Mouse (Mus musculus) forebrain, embryonic 10.5 days (tissue): Measurements from ENCODE around the gene Syngap1. TPM values are rescaled to one million over a fixed set of nuclear protein-coding genes. Genes with fewer than 3 reads are reported as not detected.

Source experiments
- DNase-seq: peaks from one replicate; pipeline ENCODE4 v3.0.0-alpha.2; 2017; ENCODE audit warnings: low spot score; ENCODE audit errors: extremely low spot score
- H3K27ac ChIP-seq: fragments of 300-500 bp; sonication (generic); 2 replicates; pipeline ENCODE4 v1.5.1; 2016; ENCODE audit warnings: mild to moderate bottlenecking
- H3K27me3 ChIP-seq: fragments of 300-500 bp; sonication (generic); 2 replicates; pipeline ENCODE4 v1.6.1; 2016; ENCODE audit warnings: mild to moderate bottlenecking; ENCODE audit not compliant: poor library complexity, severe bottlenecking
- H3K36me3 ChIP-seq: fragments of 300-500 bp; sonication (generic); replicated peaks from 2 replicates; pipeline ENCODE4 v1.6.1; 2016; ENCODE audit warnings: mild to moderate bottlenecking, moderate library complexity
- H3K4me1 ChIP-seq: fragments of 300-500 bp; sonication (generic); 2 replicates; pipeline ENCODE4 v1.6.1; 2016
- H3K4me3 ChIP-seq: fragments of 300-500 bp; sonication (generic); 2 replicates; pipeline ENCODE4 v1.5.1; 2016; ENCODE audit warnings: mild to moderate bottlenecking, moderate library complexity
- H3K9me3 ChIP-seq: fragments of 300-500 bp; sonication (generic); 2 replicates; pipeline ENCODE4 v1.6.1; 2016; ENCODE audit warnings: mild to moderate bottlenecking, moderate library complexity
- WGBS: fragments of 180-500 bp; shearing (Covaris S2); methylation state at CpG from one replicate; pipeline ENCODE4 v1.1.7; 2016; 5-methylcytosine and 5-hydroxymethylcytosine counted together
- polyA plus RNA-seq: library from polyadenylated mRNA; unstranded; fragments of >200 nt; fragmentation: Nextera tagmentation; extraction: Ambion mirVana; gene quantifications from 2 replicates; pipeline ENCODE4 v1.2.1, GENCODE M21; 2016

Syngap1 gene
- polyA plus RNA-seq, 1 experiment from 2014 or later = 1.5 TPM

GRCm38 (mm10) chr17:26951406-26951805 is 10.4 kb downstream of the Syngap1 start:
- no peaks in the 10 kb centered on the region for H3K9me3 ChIP-seq
- H3K27me3 ChIP-seq = peaks cover 17% of the 10 kb centered on the region
- H3K4me3 ChIP-seq = peak overlapping the region; percentile 79
- peak overlapping the region; percentile 88 for H3K27ac ChIP-seq
- peaks cover 82% of the 10 kb centered on the region for H3K4me1 ChIP-seq
- peaks cover 30% of the 10 kb centered on the region for H3K36me3 ChIP-seq
- peak; percentile 88 for DNase-seq
- WGBS = under 1% methylated on average over 11 of the region's 11 CpGs

DNA sequence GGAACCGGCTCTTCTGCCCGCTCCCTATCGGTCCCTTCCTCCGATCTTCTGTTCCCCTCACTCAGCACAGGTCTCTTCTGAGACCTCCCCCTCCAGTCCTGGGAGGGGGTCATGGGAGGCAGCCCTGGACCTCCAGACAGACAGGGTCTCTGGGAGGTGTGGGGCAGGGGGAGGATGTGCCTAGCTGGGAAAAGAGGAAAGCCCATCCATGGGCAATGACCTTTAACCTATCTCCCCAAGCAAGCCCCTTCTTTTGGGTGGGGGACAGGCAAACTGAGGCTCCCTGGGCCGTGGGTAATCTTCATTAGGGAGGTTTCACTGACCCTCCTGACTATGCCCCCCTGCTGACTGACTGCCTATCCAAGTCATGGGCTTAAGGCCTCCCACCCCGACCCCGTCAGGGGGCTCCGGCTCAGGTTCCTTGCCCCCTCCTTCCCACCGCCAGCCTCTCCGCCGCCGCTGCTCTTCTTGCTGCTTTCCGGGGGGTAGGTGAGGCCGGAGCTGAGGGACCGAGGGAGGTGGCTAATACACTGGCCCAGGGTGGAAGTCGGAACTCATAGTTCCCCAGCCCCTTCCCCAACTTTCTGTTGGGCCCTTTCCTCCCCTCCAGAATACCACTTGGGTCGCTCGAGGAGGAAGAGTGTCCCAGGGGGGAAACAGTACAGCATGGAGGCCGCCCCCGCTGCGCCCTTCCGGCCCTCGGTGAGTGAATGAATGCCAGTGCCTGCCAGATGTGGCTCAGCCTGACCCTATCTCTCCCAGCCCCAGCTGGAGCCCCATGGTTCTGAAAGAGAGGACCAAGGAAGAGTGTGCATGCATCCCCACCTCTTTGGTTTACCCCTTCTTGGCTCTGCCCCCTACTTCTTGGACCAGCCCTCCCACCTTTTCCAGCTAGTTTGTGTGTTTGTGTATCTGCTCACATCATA is 11.2 kb downstream of the Syngap1 start:
- Histone ChIP-seq H3K4me3 (peak overlapping the region; percentile 79), H3K27me3 (peaks cover 17% of the 10 kb centered on the region), H3K36me3 (peaks cover 38% of the 10 kb centered on the region), H3K9me3 (no peaks in the 10 kb centered on the region), H3K27ac (peak overlapping the region; percentile 88), H3K4me1 (peaks cover 74% of the 10 kb centered on the region)
- DNase-seq = no peak
- 2% methylated on average over 23 of the region's 23 CpGs for WGBS

GRCm38 (mm10) chr17:26953201-26953600 is 12.1 kb downstream of the Syngap1 start:
- Histone ChIP-seq H3K4me1 (peaks cover 66% of the 10 kb centered on the region), H3K27me3 (peaks cover 17% of the 10 kb centered on the region), H3K36me3 (peaks cover 48% of the 10 kb centered on the region), H3K4me3 (peak overlapping the region; percentile 79), H3K9me3 (no peaks in the 10 kb centered on the region), H3K27ac (peak overlapping the region; percentile 88)
- 21% methylated on average over 6 of the region's 6 CpGs for WGBS
- DNase-seq = no peak

DNA sequence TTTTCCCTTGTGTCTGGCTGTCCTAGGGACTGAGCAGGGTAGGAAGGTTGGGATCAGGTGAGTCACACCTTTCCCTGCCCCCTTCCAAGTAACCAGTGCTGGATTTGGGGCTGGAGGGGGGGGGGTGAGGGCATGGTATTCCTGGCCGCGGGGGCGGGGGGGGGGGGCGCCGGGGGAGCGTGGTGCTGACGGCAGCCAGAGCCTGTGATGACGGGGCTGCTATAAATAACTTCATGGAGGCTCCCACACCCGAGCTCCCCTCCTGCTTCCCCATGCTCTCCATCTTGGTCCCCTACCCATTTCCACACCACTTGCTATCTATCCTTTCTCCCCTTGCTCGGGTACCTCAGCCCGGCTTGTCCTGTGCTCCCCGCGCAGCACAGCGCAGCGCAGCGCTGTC is 12.7 kb downstream of the Syngap1 start:
- peak overlapping the region; percentile 79 for H3K4me3 ChIP-seq
- H3K36me3 ChIP-seq = peaks cover 53% of the 10 kb centered on the region
- H3K27ac ChIP-seq = peak overlapping the region; percentile 88
- peaks cover 17% of the 10 kb centered on the region for H3K27me3 ChIP-seq
- DNase-seq = no peak
- no peaks in the 10 kb centered on the region for H3K9me3 ChIP-seq
- 20% methylated on average over 13 of the region's 16 CpGs for WGBS
- peaks cover 60% of the 10 kb centered on the region for H3K4me1 ChIP-seq

DNA sequence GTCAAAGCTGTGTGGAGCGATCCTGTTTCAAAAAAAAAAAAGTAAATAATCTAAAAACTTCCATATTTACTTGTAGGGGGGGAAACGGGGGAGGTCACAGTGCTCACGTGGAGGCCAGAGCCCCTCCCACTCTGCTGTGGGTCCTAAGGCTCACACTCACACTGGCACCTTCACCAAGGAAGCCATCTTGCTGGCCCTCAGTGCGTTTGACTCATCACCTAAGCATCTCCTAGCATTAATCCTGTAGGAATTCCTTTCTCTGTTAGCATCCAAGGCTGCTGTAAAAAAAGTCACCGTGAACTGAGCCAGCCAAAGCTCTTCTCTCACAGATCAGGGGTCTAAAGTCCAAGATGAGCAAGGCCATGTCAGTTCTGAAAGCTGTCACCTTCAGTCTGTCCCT is 15.3 kb downstream of the Syngap1 start:
- Histone ChIP-seq H3K9me3 (no peaks in the 10 kb centered on the region), H3K4me3 (no peak overlapping the region), H3K36me3 (peaks cover 79% of the 10 kb centered on the region), H3K27me3 (peaks cover 17% of the 10 kb centered on the region), H3K4me1 (peaks cover 35% of the 10 kb centered on the region), H3K27ac (no peak overlapping the region)
- no peak for DNase-seq
- WGBS = 90% methylated on average over 5 of the region's 5 CpGs

DNA sequence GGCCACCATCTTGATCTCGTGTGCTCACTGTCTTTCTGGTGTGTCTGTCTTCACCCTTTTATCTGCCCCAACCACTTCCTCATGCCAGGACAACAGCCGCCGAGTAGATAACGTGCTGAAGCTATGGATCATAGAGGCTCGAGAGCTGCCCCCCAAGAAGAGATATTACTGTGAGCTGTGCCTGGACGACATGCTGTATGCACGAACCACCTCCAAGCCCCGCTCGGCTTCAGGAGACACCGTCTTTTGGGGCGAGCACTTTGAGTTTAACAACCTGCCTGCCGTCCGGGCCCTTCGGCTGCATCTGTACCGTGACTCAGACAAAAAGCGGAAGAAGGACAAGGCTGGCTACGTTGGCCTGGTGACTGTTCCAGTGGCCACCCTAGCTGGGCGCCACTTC is 15.8 kb downstream of the Syngap1 start:
- Histone ChIP-seq H3K27me3 (peaks cover 17% of the 10 kb centered on the region), H3K4me3 (no peak overlapping the region), H3K9me3 (no peaks in the 10 kb centered on the region), H3K36me3 (peaks cover 85% of the 10 kb centered on the region), H3K27ac (no peak overlapping the region), H3K4me1 (peaks cover 29% of the 10 kb centered on the region)
- DNase-seq = no peak
- 90% methylated on average over 18 of the region's 18 CpGs for WGBS

GRCm38 (mm10) chr17:26957872-26958271 is 16.8 kb downstream of the Syngap1 start:
- DNase-seq = no peak
- Histone ChIP-seq H3K4me3 (no peak overlapping the region), H3K27me3 (peaks cover 9% of the 10 kb centered on the region), H3K9me3 (no peaks in the 10 kb centered on the region), H3K36me3 (peaks cover 90% of the 10 kb centered on the region), H3K27ac (no peak overlapping the region), H3K4me1 (peaks cover 19% of the 10 kb centered on the region)
- 92% methylated on average over 5 of the region's 5 CpGs for WGBS

DNA sequence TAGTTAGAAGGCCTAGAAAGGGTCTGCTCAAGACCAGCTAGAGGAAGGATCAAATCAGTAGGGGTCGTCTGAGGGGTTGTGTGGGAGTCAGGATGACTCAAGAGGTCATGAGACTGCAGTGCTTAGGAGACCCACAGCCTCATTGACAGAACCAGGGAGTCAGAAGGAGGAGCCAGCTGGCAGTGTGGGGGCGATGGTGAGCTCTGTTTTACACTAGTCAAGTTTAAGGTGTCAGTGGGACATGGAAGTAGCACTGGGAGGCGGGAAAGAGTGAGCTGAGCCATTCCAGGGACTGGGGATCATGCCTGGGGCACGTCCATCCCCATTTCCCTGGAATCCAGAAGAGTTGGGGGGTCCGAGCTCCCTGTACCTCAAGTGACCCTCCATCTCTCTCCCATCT is 17.8 kb downstream of the Syngap1 start:
- no peak overlapping the region for H3K27ac ChIP-seq
- no peaks in the 10 kb centered on the region for H3K9me3 ChIP-seq
- no peak overlapping the region for H3K4me3 ChIP-seq
- whole genome bisulfite sequencing = 74% methylated on average over 5 of the region's 5 CpGs
- peaks cover 9% of the 10 kb centered on the region for H3K4me1 ChIP-seq
- peaks cover 94% of the 10 kb centered on the region for H3K36me3 ChIP-seq
- no peak for DNase-seq
- H3K27me3 ChIP-seq = no peaks in the 10 kb centered on the region

GRCm38 (mm10) chr17:26959815-26960214 is 18.8 kb downstream of the Syngap1 start:
- Histone ChIP-seq H3K9me3 (no peaks in the 10 kb centered on the region), H3K36me3 (peaks cover 99% of the 10 kb centered on the region), H3K27ac (no peak overlapping the region), H3K4me1 (peaks cover 1% of the 10 kb centered on the region; the same call in 1 of the 2 replicates), H3K4me3 (no peak overlapping the region), H3K27me3 (no peaks in the 10 kb centered on the region)
- 95% methylated on average over 4 of the region's 4 CpGs for WGBS
- DNase-seq = no peak

DNA sequence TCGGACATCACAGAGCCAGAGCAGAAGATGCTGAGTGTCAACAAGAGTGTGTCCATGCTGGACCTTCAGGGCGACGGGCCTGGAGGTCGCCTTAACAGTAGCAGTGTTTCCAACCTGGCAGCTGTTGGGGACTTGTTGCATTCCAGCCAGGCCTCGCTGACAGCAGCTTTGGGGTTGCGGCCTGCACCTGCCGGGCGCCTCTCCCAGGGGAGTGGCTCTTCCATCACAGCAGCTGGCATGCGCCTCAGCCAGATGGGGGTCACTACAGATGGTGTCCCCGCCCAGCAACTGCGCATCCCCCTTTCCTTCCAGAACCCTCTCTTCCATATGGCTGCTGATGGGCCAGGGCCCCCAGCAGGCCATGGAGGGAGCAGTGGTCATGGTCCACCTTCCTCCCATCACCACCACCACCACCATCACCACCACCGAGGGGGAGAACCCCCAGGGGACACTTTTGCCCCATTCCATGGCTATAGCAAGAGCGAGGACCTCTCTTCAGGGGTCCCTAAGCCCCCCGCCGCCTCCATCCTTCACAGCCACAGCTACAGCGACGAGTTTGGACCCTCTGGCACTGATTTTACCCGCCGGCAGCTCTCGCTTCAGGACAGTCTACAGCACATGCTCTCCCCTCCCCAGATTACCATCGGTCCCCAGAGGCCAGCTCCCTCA is 20.7 kb downstream of the Syngap1 start:
- peaks cover 99% of the 10 kb centered on the region for H3K36me3 ChIP-seq
- H3K9me3 ChIP-seq = no peaks in the 10 kb centered on the region
- DNase-seq = no peak
- no peaks in the 10 kb centered on the region for H3K27me3 ChIP-seq
- no peaks in the 10 kb centered on the region for H3K4me1 ChIP-seq
- H3K4me3 ChIP-seq = 0 out of 2 replicates have a peak overlapping the region, but pooled peaks have one; percentile 1
- WGBS = 92% methylated on average over 21 of the region's 21 CpGs
- H3K27ac ChIP-seq = no peak overlapping the region

DNA sequence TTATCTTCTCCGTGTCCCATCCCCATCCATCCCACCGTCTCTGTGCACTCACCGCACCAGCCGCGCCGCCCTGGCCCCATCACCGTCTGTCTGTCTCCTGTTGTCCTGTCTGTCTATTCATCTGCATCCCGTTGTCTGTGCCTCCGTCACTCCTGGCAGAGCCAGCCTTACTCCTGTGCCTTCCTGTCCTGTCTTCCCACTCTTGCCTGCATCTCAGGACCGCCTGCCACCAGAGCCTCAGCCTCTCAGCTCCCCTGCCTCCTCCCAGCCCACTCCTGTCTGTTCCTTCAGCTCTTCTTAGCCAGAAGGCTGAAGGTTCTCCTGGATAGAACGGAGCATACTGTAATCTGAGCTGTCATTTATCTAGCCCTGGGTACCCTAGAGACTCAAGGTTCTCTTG is 25.9 kb downstream of the Syngap1 start:
- peaks cover 91% of the 10 kb centered on the region for H3K36me3 ChIP-seq

GRCm38 (mm10) chr17:26967477-26967876 is 26.4 kb downstream of the Syngap1 start:
- Histone ChIP-seq H3K36me3 (peaks cover 86% of the 10 kb centered on the region), H3K27me3 (no peaks in the 10 kb centered on the region), H3K4me1 (peaks cover 22% of the 10 kb centered on the region), H3K4me3 (no peak overlapping the region), H3K9me3 (no peaks in the 10 kb centered on the region), H3K27ac (no peak overlapping the region)
- 91% methylated on average over 6 of the region's 6 CpGs for WGBS
- DNase-seq = no peak

More for the DNA sequence above, 25.9 kb downstream of the Syngap1 start:
- Histone ChIP-seq H3K4me1 (peaks cover 18% of the 10 kb centered on the region), H3K27ac (no peak overlapping the region), H3K27me3 (no peaks in the 10 kb centered on the region), H3K9me3 (no peaks in the 10 kb centered on the region), H3K4me3 (no peak overlapping the region)
- WGBS = 90% methylated on average over 11 of the region's 11 CpGs
- DNase-seq = no peak

DNA sequence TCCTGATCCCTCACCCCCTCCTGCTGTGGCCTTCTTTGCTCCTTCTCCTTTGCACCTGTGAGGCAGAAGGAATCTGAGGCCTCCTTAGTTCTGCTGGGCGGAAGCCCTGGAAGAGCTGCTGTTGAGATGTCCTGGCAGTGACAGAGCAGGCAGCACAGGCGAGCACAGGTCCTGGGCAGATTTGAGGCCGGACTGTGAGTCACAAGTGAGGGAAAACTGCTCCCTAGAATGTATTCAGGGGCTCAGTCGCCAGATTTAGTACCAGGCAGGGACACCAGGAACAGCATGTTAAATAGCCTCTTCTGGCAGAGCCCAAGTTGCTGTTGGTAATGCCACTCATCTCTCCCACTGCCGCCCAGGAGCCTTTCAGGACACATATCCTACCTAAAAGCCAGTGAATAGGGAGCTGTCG is 27.2 kb downstream of the Syngap1 start:
- 87% methylated on average over 6 of the region's 6 CpGs for WGBS
- Histone ChIP-seq H3K4me1 (peaks cover 22% of the 10 kb centered on the region), H3K4me3 (no peak overlapping the region)

More for the DNA sequence above, 27.2 kb downstream of the Syngap1 start:
- Histone ChIP-seq H3K36me3 (peaks cover 79% of the 10 kb centered on the region), H3K9me3 (no peaks in the 10 kb centered on the region), H3K27ac (no peak overlapping the region), H3K27me3 (no peaks in the 10 kb centered on the region)
- DNase-seq = no peak
